Mouse (Mus musculus): Measurements from ENCODE around the gene Gm10392.
"Not testable (repeated sequence)": the region's sequence is repeated elsewhere in the genome, so short reads cannot be mapped to it uniquely, and the experiment has no call there.

The Gm10392 gene

GRCm38 (mm10) chr11:77519043-77519442 is at the start of gene Gm10392:
TSS of gene Gm10392 (minus strand) at chr11:77519198.
- DNase-seq (ENCODE audit: inconsistent ontology term), result no peak

GRCm38 (mm10) chr11:77545261-77545660 is 26.3 kb upstream of the Gm10392 start:
- DNase-seq (ENCODE audit: inconsistent ontology term), result no peak

GRCm38 (mm10) chr11:77532202-77532846 is 13.3 kb upstream of the Gm10392 start:
- DNase-seq (ENCODE audit: inconsistent ontology term), result no peak

GRCm38 (mm10) chr11:77530862-77531261 is 11.9 kb upstream of the Gm10392 start:
- DNase-seq (ENCODE audit: inconsistent ontology term), result no peak

GRCm38 (mm10) chr11:77529644-77530043 is 10.6 kb upstream of the Gm10392 start:
- DNase-seq (ENCODE audit: inconsistent ontology term), result no peak

- DNase-seq (ENCODE audit: inconsistent ontology term), result not testable (repeated sequence)
Observed at GRCm38 (mm10) chr11:77528420-77528819, 9.4 kb upstream of the Gm10392 start.

GRCm38 (mm10) chr11:77525804-77526486 is 6.9 kb upstream of the Gm10392 start:
- no peak for DNase-seq (ENCODE audit: inconsistent ontology term)

- peak; percentile 46 for DNase-seq (ENCODE audit: inconsistent ontology term)
Observed at GRCm38 (mm10) chr11:77520601-77521529, 1.9 kb upstream of the Gm10392 start.

- no peak for DNase-seq (ENCODE audit: inconsistent ontology term)
Observed at GRCm38 (mm10) chr11:77518051-77518798, 773 bp downstream of the Gm10392 start.

- DNase-seq (ENCODE audit: inconsistent ontology term), result no peak
Observed at GRCm38 (mm10) chr11:77516553-77517425, 2.2 kb downstream of the Gm10392 start.

GRCm38 (mm10) chr11:77515637-77516552 is 3.1 kb downstream of the Gm10392 start, which contains the start of gene Trp53i13:
TSS of gene Trp53i13 (minus strand) at chr11:77515980.
- no peak for DNase-seq (ENCODE audit: inconsistent ontology term)

- peak; percentile 97 for DNase-seq (ENCODE audit: inconsistent ontology term)
Observed at GRCm38 (mm10) chr11:77514832-77515636, 4.0 kb downstream of the Gm10392 start, which contains the start of gene Abhd15. TSS of gene Abhd15 (plus strand) at chr11:77515121.

- no peak for DNase-seq (ENCODE audit: inconsistent ontology term)
Observed at GRCm38 (mm10) chr11:77514281-77514831, 4.6 kb downstream of the Gm10392 start.

- DNase-seq (ENCODE audit: inconsistent ontology term), result no peak
Observed at GRCm38 (mm10) chr11:77513811-77514170, 5.2 kb downstream of the Gm10392 start.

GRCm38 (mm10) chr11:77512891-77513810 is 5.8 kb downstream of the Gm10392 start:
- DNase-seq (ENCODE audit: inconsistent ontology term), result peak; percentile 96

- no peak for DNase-seq (ENCODE audit: inconsistent ontology term)
Observed at GRCm38 (mm10) chr11:77511336-77511735, 7.7 kb downstream of the Gm10392 start.
